Mouse (Mus musculus) spleen, adult 2 months (tissue): ENCODE data around the gene Camta1. TPM values are rescaled to one million over a fixed set of nuclear protein-coding genes. Genes with fewer than 3 reads are reported as not detected.

Experiments
- DNase-seq, 2 experiments: peaks; one replicate each; pipeline versions ENCODE4 v3.0.0 to v3.0.0-alpha.2; 2012 to 2021; ENCODE audit warnings: low spot score in 2 of 2, low read depth in 1 of 2
- H3K27ac ChIP-seq: fragments of 200-500 bp; 2 replicates; pipeline ENCODE4 v1.5.1; 2012; ENCODE audit warnings: low read length, inconsistent platforms; ENCODE audit not compliant: insufficient read depth
- H3K27me3 ChIP-seq: fragments of 200-500 bp; 2 replicates; pipeline ENCODE4 v1.6.1; 2012; ENCODE audit warnings: mild to moderate bottlenecking, moderate library complexity, low read length, inconsistent platforms; ENCODE audit not compliant: control insufficient read depth, insufficient read depth
- H3K36me3 ChIP-seq: fragments of 200-500 bp; 2 replicates; pipeline ENCODE4 v1.6.1; 2012; ENCODE audit warnings: mild to moderate bottlenecking, low read length, inconsistent platforms; ENCODE audit not compliant: control insufficient read depth, insufficient read depth
- H3K4me1 ChIP-seq: fragments of 200-500 bp; 2 replicates; pipeline ENCODE4 v1.6.1; 2011; ENCODE audit warnings: inconsistent platforms; ENCODE audit not compliant: control insufficient read depth, insufficient read depth, insufficient read length
- H3K4me3 ChIP-seq: fragments of 200-500 bp; 2 replicates; pipeline ENCODE4 v1.5.1; 2011; ENCODE audit warnings: mild to moderate bottlenecking, inconsistent platforms; ENCODE audit not compliant: insufficient read depth, insufficient read length; ENCODE audit errors: extremely low read depth
- CTCF ChIP-seq: fragments of 200-500 bp; IDR thresholded peaks from 2 replicates; pipeline ENCODE4 v1.5.1; 2011; ENCODE audit warnings: mild to moderate bottlenecking, inconsistent platforms; ENCODE audit not compliant: insufficient read depth, insufficient read length, insufficient replicate concordance; ENCODE audit errors: extremely low read depth
- POLR2A ChIP-seq: fragments of 200-500 bp; IDR thresholded peaks from 2 replicates; pipeline ENCODE4 v1.6.1; 2011; ENCODE audit warnings: low read depth, low read length, inconsistent platforms
- WGBS: fragments of 180-500 bp; shearing (Covaris S2); methylation state at CpG from one replicate; pipeline ENCODE4 v1.1.7; 2018; 5-methylcytosine and 5-hydroxymethylcytosine counted together
- polyA plus RNA-seq: library from polyadenylated mRNA; depleted of rRNA; stranded (reverse); fragments of >200 nt; gene quantifications from 2 replicates; pipeline ENCODE4 v1.2.3, GENCODE M21; 2012

Camta1 gene
- polyA plus RNA-seq, 1 experiment, result 7.7 TPM

GRCm38 (mm10) chr4:150896896-150897624, 964.6 kb downstream of the Camta1 start:
- 90% methylated on average over 26 of the region's 26 CpGs for WGBS
- DNase-seq, result no peak
- Histone ChIP-seq H3K27me3 (no peaks in the 10 kb centered on the region), H3K36me3 (peaks cover 29% of the 10 kb centered on the region), H3K4me1 (no peaks in the 10 kb centered on the region), H3K27ac (no peak overlapping the region), H3K4me3 (no peak overlapping the region)
- no peak for TF ChIP-seq POLR2A
- no peak for TF ChIP-seq CTCF

GRCm38 (mm10) chr4:150894718-150895501, 966.8 kb downstream of the Camta1 start:
- Histone ChIP-seq H3K4me1 (no peaks in the 10 kb centered on the region), H3K36me3 (peaks cover 26% of the 10 kb centered on the region), H3K27me3 (no peaks in the 10 kb centered on the region), H3K27ac (no peak overlapping the region), H3K4me3 (no peak overlapping the region)
- DNase-seq, result no peak
- TF ChIP-seq CTCF (no peak), POLR2A (no peak)
- 71% methylated on average over 8 of the region's 8 CpGs for WGBS

- TF ChIP-seq CTCF (no peak), POLR2A (no peak)
- peaks cover 4% of the 10 kb centered on the region for H3K36me3 ChIP-seq
- H3K27me3 ChIP-seq, result no peaks in the 10 kb centered on the region
- DNase-seq, result no peak
- H3K27ac ChIP-seq, result no peak overlapping the region
- no peaks in the 10 kb centered on the region for H3K4me1 ChIP-seq
- WGBS, result 23% methylated on average over 5 of the region's 5 CpGs
- no peak overlapping the region for H3K4me3 ChIP-seq
These were observed 970.4 kb downstream of the Camta1 start for GRCm38 (mm10) chr4:150891308-150891707.

- Histone ChIP-seq H3K4me1 (no peaks in the 10 kb centered on the region), H3K36me3 (no peaks in the 10 kb centered on the region), H3K27me3 (no peaks in the 10 kb centered on the region), H3K4me3 (no peak overlapping the region), H3K27ac (no peak overlapping the region)
- no peak for DNase-seq
- TF ChIP-seq POLR2A (no peak), CTCF (no peak)
- WGBS, result 87% methylated on average over 13 of the region's 13 CpGs
These were observed 971.7 kb downstream of the Camta1 start for GRCm38 (mm10) chr4:150889955-150890315.

- TF ChIP-seq POLR2A (no peak), CTCF (no peak)
- H3K4me1 ChIP-seq, result no peaks in the 10 kb centered on the region
- no peaks in the 10 kb centered on the region for H3K27me3 ChIP-seq
- no peak overlapping the region for H3K27ac ChIP-seq
- 77% methylated on average over 20 of the region's 20 CpGs for WGBS
- no peak overlapping the region for H3K4me3 ChIP-seq
- DNase-seq, result no peak
- no peaks in the 10 kb centered on the region for H3K36me3 ChIP-seq
These were observed 972.3 kb downstream of the Camta1 start for GRCm38 (mm10) chr4:150889273-150889954.

GRCm38 (mm10) chr4:150888492-150888891, 973.2 kb downstream of the Camta1 start:
- no peak overlapping the region for H3K4me3 ChIP-seq
- H3K36me3 ChIP-seq, result no peaks in the 10 kb centered on the region
- DNase-seq, result no peak
- TF ChIP-seq CTCF, result no peak
- no peak for TF ChIP-seq POLR2A
- WGBS, result 87% methylated on average over 4 of the region's 4 CpGs
- no peaks in the 10 kb centered on the region for H3K4me1 ChIP-seq
- no peaks in the 10 kb centered on the region for H3K27me3 ChIP-seq
- no peak overlapping the region for H3K27ac ChIP-seq
